Mouse (Mus musculus): ENCODE measurements around the gene Psmd14. TPM values are rescaled to one million over a fixed set of nuclear protein-coding genes. Genes with fewer than 3 reads are reported as not detected.

The Psmd14 gene
- polyA plus RNA-seq (2016; fragmentation: Nextera tagmentation; extraction: Ambion mirVana): 178 and 206 TPM in 2 replicates

DNA sequence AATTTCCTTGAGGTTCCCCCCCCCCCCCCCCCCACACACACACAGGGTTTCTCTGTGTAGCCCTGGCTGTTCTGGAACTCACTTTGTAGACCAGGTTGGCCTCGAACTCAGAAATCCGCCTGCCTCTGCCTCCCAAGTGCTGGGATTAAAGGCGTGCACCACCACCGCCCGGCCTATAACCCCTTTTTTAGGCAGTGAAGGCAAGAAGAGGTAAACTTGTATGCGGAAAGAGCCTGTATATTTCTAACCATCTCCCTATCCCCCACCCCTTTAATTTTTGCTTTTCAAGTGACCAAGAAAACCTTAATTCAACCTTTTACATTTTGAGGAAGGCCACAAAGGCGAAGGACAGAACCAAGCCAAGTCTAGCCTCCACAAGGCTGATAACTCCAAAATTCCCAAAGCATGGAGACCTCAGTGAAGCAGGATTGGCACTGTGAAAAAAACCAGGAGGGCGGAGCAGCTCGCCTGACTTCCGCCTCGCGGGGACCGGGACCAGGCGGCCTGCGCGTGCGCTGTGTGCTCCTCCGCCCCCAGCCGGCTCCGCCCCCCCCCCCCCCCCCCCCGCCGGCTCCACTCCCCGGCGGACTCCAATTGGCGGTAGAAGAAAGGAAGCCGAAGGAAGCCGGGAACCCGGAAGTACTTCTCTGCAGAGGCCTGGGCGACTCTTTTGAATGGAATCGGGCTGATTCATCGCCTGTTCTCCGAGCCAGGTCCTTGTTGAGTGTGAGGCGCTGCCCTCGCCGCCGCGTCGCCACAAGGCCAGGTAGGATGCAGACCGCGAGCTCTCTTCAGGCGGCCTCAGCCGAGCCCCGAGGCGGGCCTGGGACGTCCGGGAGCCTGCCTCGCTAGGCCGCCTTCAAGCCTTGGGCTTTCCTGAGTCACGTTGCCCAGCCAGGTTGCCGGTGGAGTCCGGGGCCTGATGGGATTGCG lies at the start of gene Psmd14:
TSS of gene Psmd14 (plus strand) at position 587 of the 933 bp plus-strand sequence.
- Histone ChIP-seq H3K4me1 (peaks cover 4% of the 10 kb centered on the region; the same call in 1 of the 2 replicates), H3K9me3 (no peaks in the 10 kb centered on the region)
- WGBS: 4% methylated on average over 48 of the region's 52 CpGs

DNA sequence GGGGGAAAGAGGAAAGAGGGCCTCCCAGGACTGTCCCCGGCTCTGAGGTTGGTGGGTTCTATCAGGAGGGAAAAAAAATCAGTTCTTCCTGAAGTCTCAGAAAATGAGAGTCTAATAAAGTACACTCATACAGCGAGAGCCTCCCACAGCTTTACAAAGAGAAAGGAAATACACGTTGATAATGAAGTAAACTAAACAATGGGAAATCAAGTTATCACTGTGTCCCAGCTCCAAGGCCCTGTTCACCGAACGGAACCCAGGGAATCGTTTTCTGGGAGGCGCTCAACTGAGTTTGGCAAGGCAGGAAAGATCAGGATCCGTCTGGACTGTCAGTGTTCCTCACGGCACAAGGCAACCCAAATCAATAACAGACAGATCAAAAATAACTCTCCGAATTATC lies 48.7 kb upstream of the Psmd14 start:
- no peaks in the 10 kb centered on the region for H3K9me3 ChIP-seq
- no peaks in the 10 kb centered on the region for H3K4me1 ChIP-seq
- no peak overlapping the region for H3K4me3 ChIP-seq
- no peak for DNase-seq (ENCODE audit: low spot score)
- H3K27me3 ChIP-seq (ENCODE audit: insufficient read depth, poor library complexity, severe bottlenecking): no peaks in the 10 kb centered on the region
- no peaks in the 10 kb centered on the region for H3K36me3 ChIP-seq
- no peak overlapping the region for H3K27ac ChIP-seq
- 69% methylated on average over 10 of the region's 10 CpGs for WGBS

More for the DNA sequence above, at the start of gene Psmd14:
- Histone ChIP-seq H3K27ac (peak within 1 kb of the TSS; percentile 95), H3K27me3 (ENCODE audit: insufficient read depth, poor library complexity, severe bottlenecking) (no peaks in the 10 kb centered on the region), H3K36me3 (no peaks in the 10 kb centered on the region), H3K4me3 (peak within 1 kb of the TSS; percentile 94)
- DNase-seq (ENCODE audit: low spot score): peak; percentile 97

DNA sequence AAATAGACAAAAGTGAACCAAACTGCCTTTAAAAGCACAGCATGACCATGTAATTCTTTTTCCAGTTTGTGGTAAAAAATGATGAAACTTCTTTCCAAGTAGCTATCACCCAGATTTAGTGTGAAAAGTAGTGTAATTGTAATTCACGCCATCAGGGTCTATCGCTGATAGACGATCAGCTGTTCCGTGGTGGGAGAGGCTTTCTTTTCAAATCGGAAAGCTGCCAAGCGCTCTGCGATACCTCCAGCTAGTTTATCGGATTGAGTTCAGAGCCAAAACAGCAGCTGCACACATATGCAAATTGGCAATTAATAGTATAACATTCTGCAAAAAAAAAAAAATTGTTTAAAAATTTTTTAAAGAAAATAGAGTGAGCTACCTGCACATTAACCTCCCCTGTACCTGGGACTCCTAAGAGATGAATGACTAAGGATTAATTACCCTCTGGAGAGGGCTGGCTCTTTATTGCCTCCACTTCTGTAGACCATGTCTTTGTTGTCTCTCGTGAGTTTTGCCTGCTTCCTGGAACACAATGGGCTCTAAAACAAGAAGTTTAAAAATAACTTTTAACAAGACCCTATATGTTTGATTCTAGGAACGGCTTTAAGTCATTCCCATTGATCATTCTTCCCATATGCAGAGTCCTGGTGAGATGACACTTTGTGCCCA lies 47.8 kb upstream of the Psmd14 start:
- no peak for DNase-seq (ENCODE audit: low spot score)
- whole genome bisulfite sequencing: 69% methylated on average over 10 of the region's 10 CpGs

DNA sequence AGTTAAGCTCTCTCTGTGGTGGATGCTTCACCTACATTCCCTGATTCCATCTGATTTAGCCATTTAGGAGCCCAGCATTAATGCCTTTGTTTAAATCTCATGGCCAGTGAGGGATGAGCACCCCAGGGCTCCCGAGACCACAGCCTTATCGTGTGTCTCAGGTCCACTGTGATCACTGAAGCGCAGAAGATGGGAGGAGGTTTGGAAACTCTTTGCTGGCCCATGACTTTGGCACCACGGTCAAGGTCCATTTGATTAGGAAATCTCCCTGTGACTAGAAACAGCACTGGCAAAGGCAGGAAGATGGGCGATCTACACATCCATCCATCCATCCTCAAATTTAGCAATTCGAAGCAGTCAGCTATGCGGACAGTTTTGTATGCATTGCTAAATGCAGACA lies 44.1 kb upstream of the Psmd14 start:
- no peaks in the 10 kb centered on the region for H3K4me1 ChIP-seq
- WGBS: 81% methylated on average over 7 of the region's 7 CpGs

More for the DNA sequence above, 47.8 kb upstream of the Psmd14 start:
- Histone ChIP-seq H3K4me1 (no peaks in the 10 kb centered on the region), H3K27me3 (ENCODE audit: insufficient read depth, poor library complexity, severe bottlenecking) (no peaks in the 10 kb centered on the region), H3K4me3 (no peak overlapping the region), H3K27ac (no peak overlapping the region), H3K36me3 (no peaks in the 10 kb centered on the region), H3K9me3 (no peaks in the 10 kb centered on the region)

DNA sequence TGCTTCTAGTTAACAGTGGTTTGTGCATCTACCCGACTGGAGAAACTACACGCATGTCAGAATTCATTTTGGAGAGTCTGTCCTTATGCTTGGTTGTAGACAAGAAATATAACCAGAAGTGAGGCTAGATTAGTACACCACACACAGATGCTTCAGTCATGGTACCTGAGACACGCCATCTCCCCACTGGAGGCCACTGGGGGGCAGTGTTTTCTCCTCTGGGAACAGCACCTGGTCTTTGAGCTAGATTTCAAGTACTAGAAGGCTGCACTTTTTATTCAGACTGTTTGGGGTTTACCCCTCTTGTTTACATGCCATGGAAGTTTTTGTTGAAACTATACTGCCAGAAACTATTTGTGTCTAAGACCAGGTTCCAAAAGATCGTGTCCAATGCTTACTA lies 43.2 kb upstream of the Psmd14 start:
- Histone ChIP-seq H3K4me1 (no peaks in the 10 kb centered on the region), H3K27ac (no peak overlapping the region), H3K27me3 (ENCODE audit: insufficient read depth, poor library complexity, severe bottlenecking) (no peaks in the 10 kb centered on the region), H3K4me3 (no peak overlapping the region), H3K9me3 (no peaks in the 10 kb centered on the region), H3K36me3 (no peaks in the 10 kb centered on the region)
- WGBS: 27% methylated on average over 4 of the region's 4 CpGs
- no peak for DNase-seq (ENCODE audit: low spot score)

More for the DNA sequence above, 44.1 kb upstream of the Psmd14 start:
- Histone ChIP-seq H3K27ac (no peak overlapping the region), H3K27me3 (ENCODE audit: insufficient read depth, poor library complexity, severe bottlenecking) (no peaks in the 10 kb centered on the region), H3K36me3 (no peaks in the 10 kb centered on the region), H3K9me3 (no peaks in the 10 kb centered on the region), H3K4me3 (no peak overlapping the region)
- no peak for DNase-seq (ENCODE audit: low spot score)

DNA sequence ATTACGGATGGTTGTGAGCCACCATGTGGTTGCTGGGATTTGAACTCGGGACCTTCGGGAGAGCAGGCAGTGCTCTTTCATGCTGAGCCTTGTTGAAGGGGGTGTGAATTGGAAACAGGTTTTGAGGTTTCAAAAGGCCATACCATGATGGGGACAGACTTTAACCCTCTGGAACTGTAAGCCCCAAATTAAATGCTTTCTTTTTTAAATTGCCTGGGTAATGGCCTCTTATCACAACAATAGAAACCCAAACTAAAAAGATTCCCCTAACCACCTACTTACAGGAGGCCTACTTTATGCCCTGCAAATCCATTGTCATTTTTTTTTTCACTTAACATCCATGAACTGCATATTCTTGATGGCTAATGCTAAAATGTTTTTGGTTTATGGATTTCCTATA lies 36.9 kb upstream of the Psmd14 start:
- 81% methylated on average over 3 of the region's 3 CpGs for WGBS
- no peaks in the 10 kb centered on the region for H3K27me3 ChIP-seq (ENCODE audit: insufficient read depth, poor library complexity, severe bottlenecking)
- no peak overlapping the region for H3K27ac ChIP-seq
- H3K36me3 ChIP-seq: no peaks in the 10 kb centered on the region
- H3K9me3 ChIP-seq: no peaks in the 10 kb centered on the region
- H3K4me3 ChIP-seq: no peak overlapping the region
- H3K4me1 ChIP-seq: no peaks in the 10 kb centered on the region
- DNase-seq (ENCODE audit: low spot score): no peak

DNA sequence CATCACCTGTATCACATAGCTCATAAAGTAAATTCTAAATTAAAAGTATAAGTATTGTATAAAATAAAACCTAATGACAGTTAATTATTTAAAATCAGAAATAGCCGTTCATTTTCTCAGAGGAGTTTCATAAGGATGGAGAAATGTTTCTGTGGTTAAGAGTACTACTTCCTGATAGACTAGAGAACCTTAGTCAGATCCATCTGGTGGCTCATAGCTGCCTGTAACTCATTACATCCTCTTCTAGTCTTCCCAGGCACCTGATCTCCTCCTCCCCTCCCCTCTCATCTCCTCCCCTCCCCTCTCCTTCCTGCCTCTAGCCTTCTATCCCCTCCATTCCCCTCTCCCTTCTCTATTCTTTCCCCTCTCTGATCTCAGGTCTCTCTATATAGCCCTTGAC lies 29.9 kb upstream of the Psmd14 start:
- no peaks in the 10 kb centered on the region for H3K27me3 ChIP-seq (ENCODE audit: insufficient read depth, poor library complexity, severe bottlenecking)
- H3K27ac ChIP-seq: no peak overlapping the region
- H3K9me3 ChIP-seq: no peaks in the 10 kb centered on the region
- no peaks in the 10 kb centered on the region for H3K36me3 ChIP-seq
- 90% methylated on average over 1 of the region's 1 CpGs for WGBS
- H3K4me1 ChIP-seq: no peaks in the 10 kb centered on the region
- no peak overlapping the region for H3K4me3 ChIP-seq
- no peak for DNase-seq (ENCODE audit: low spot score)

DNA sequence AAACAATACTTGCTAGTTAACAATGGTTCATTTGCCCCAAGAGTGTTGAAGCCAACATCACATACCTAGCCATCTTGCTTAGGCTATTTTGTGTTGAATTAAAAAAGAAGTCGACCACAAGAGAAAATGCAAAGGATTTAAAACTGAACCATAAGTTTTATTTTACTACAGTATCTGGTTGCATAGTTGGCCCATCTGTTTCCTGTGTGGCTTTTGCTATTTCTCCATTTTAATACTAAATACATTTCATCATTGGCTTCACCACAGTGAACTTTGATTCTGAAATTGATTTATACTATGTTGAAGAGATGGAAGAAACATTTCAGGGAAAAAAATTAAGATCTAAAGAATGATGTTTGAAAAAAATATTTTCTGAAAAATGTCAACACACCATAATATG lies 25.0 kb upstream of the Psmd14 start:
- no peak overlapping the region for H3K4me3 ChIP-seq
- H3K4me1 ChIP-seq: no peaks in the 10 kb centered on the region
- 73% methylated on average over 1 of the region's 1 CpGs for WGBS

DNA sequence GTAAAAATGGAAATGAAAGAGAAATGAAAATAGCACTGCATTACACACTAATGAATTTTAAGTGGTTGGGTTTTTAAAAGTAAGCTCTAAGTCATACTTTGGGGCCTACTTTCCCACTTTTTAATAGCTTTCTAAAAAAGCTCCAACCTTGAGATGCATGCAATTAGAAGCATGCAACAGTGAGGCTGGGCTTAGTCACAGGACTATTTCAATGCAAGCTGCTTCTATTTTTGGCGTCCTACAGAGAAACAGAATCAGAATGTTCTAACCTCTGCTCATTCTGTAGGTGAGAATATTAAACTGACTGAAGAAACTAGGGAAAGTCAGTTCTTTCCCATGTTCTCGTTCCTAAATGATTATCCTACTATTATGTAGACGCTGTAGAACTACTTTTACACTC lies 22.4 kb upstream of the Psmd14 start:
- Histone ChIP-seq H3K27ac (no peak overlapping the region), H3K4me3 (no peak overlapping the region), H3K36me3 (no peaks in the 10 kb centered on the region), H3K9me3 (no peaks in the 10 kb centered on the region), H3K27me3 (ENCODE audit: insufficient read depth, poor library complexity, severe bottlenecking) (no peaks in the 10 kb centered on the region), H3K4me1 (no peaks in the 10 kb centered on the region)
- DNase-seq (ENCODE audit: low spot score): no peak
- 74% methylated on average over 3 of the region's 3 CpGs for WGBS

More for the DNA sequence above, 25.0 kb upstream of the Psmd14 start:
- H3K27ac ChIP-seq: no peak overlapping the region
- no peak for DNase-seq (ENCODE audit: low spot score)
- no peaks in the 10 kb centered on the region for H3K9me3 ChIP-seq
- H3K27me3 ChIP-seq (ENCODE audit: insufficient read depth, poor library complexity, severe bottlenecking): no peaks in the 10 kb centered on the region
- H3K36me3 ChIP-seq: no peaks in the 10 kb centered on the region

DNA sequence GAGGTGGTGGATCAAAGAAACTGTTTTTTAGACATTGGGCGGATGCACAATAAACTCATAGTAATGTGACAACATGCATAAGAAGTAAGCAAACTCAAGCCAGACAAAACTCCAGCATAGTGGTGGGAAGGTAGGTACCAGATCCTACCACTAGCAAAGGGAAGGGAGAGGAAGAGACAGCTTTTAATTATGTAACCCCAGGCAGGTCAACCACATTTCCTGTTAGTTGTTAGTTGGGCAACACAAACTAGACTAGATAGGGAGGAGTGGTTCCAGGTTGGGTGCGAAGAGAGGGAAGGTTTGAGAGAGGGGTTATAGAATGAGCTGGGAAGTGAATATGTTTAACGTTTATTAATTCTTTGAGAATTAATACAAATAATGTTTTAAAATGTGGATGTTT lies 1.9 kb upstream of the Psmd14 start:
- Histone ChIP-seq H3K9me3 (no peaks in the 10 kb centered on the region), H3K27me3 (ENCODE audit: insufficient read depth, poor library complexity, severe bottlenecking) (no peaks in the 10 kb centered on the region), H3K4me3 (no peak overlapping the region), H3K36me3 (no peaks in the 10 kb centered on the region), H3K4me1 (peaks cover 4% of the 10 kb centered on the region; the same call in 1 of the 2 replicates), H3K27ac (no peak overlapping the region)
- no peak for DNase-seq (ENCODE audit: low spot score)
- WGBS: 92% methylated on average over 3 of the region's 3 CpGs

DNA sequence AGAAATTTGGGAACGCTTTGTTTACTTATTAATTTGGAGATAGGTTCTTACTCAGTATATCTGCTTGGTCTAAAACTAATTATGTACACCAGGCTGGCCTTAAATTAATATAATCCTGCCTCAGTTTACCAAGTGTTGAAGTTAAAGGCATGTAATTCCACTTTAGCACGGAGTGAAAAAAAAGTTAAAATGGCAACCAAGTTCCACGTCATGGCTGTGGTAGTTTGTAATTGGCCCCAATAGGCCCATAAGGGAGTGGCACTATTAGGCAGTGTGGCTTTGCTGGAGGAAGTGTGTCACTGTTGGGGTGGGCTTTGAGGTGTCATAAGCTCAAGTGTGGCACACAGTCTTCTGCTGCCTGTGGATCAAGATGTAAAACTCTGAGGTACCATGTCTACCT lies 1.0 kb downstream of the Psmd14 start:
- H3K4me3 ChIP-seq: peak overlapping the region; percentile 94
- no peak for DNase-seq (ENCODE audit: low spot score)
- 52% methylated on average over 3 of the region's 3 CpGs for WGBS
- no peaks in the 10 kb centered on the region for H3K9me3 ChIP-seq
- no peaks in the 10 kb centered on the region for H3K27me3 ChIP-seq (ENCODE audit: insufficient read depth, poor library complexity, severe bottlenecking)
- peaks cover 4% of the 10 kb centered on the region; the same call in 1 of the 2 replicates for H3K4me1 ChIP-seq
- no peaks in the 10 kb centered on the region for H3K36me3 ChIP-seq
- no peak overlapping the region for H3K27ac ChIP-seq

DNA sequence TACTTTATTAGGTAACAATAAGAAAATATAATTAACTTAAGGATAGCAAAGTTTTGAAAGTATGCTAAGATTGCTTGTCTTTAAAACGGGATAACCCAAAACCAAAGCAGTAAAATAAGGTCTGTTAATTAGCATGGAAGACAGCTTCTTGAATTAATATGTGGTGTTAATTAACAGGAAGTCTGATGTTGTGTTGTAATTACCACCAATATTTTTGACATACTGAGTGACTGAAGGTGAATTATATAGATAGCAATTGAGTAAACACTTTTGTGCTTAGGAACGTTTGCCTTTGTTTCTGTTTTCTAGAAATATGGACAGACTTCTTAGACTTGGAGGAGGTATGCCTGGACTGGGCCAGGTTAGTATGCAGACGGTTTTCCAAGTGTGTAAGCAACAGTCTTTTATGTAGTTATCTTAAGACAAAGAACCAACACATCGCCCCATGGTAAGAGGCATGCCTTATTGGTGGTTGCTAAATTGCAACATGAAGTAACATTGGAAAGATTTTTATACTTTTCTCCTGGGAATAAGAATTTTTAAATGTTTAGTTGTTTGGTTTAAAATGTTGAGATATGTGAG lies 11.0 kb downstream of the Psmd14 start:
- WGBS: 83% methylated on average over 4 of the region's 4 CpGs
- Histone ChIP-seq H3K36me3 (no peaks in the 10 kb centered on the region), H3K4me3 (no peak overlapping the region), H3K4me1 (no peaks in the 10 kb centered on the region), H3K9me3 (no peaks in the 10 kb centered on the region), H3K27me3 (ENCODE audit: insufficient read depth, poor library complexity, severe bottlenecking) (no peaks in the 10 kb centered on the region), H3K27ac (no peak overlapping the region)
- no peak for DNase-seq (ENCODE audit: low spot score)

All from heart, embryonic 10.5 days (tissue).